26 mouse cellular contexts compared by ENCODE assay signal in the genomic region with DNA sequence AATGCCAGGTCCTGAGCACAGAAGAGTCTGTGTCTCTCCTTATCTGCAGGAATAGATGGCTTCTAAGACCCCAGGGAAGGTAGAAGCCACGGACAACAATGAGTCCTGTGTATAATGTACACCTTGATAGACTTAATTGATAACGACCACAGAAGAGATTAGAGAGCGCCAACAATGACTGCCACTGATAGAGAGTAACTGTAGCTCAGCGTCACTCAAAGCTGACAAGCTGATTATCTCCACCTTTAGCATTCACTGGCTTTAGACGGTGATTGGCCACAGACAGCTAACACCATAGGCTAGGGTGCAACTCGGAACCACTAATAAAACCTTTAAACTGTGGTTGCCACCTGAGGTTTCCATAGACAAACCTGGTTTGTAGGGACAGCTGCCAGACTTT. TPM values are rescaled to one million over a fixed set of nuclear protein-coding genes. Genes with fewer than 3 reads are reported as not detected.
"Had no signal": no experiment of that assay in that cellular context is flagged by ENCODE, and none has a peak within 500 bp of the region (broad histone marks: within the 10 kb centered on the region; RNA-seq: fewer than 3 reads in every experiment).

No protein-coding gene starts in this region.

- DNase-seq: gastrocnemius, adult 2 months; gastrocnemius, postnatal 10 days; gastrocnemius, postnatal 25 days; heart, adult 2 months; heart, postnatal 4 days; kidney, adult 18-20 months; kidney, adult 8-10 months; kidney, postnatal 36 days; layer of hippocampus, adult 9-11 months; layer of hippocampus, postnatal 36 days; left cerebral cortex, postnatal 4 days had no signal

- H3K9me3 ChIP-seq: heart, embryonic 10.5 days; heart, embryonic 12.5 days; hindbrain, embryonic 10.5 days; hindbrain, embryonic 12.5 days; intestine, embryonic 15.5 days; kidney, embryonic 15.5 days; limb, embryonic 13.5 days; limb, embryonic 15.5 days; liver, embryonic 12.5 days had no signal

- H3K27ac ChIP-seq: gastrocnemius, adult 2 months; heart, adult 2 months; heart, embryonic 10.5 days; hindbrain, embryonic 10.5 days; hindbrain, embryonic 12.5 days; hindbrain, embryonic 14.5 days; intestine, embryonic 15.5 days; kidney, embryonic 15.5 days; kidney, postnatal 0 days; limb, embryonic 13.5 days; limb, embryonic 15.5 days; liver, embryonic 12.5 days had no signal

- H3K9ac ChIP-seq: heart, embryonic 12.5 days; hindbrain, embryonic 12.5 days; hindbrain, embryonic 14.5 days; intestine, embryonic 15.5 days; kidney, embryonic 15.5 days; limb, embryonic 13.5 days; limb, embryonic 15.5 days; liver, embryonic 12.5 days had no signal

- H3K36me3 ChIP-seq: heart, embryonic 10.5 days; heart, embryonic 12.5 days; hindbrain, embryonic 10.5 days; hindbrain, embryonic 12.5 days; intestine, embryonic 15.5 days; kidney, embryonic 15.5 days; limb, embryonic 13.5 days; limb, embryonic 15.5 days; liver, embryonic 12.5 days had no signal

- ATAC-seq: hindbrain, embryonic 16.5 days; inflammation-experienced regulatory T-cells, adult 6 months; intestine, embryonic 15.5 days; intestine, postnatal 0 days; liver, embryonic 12.5 days had no signal

- H3K4me3 ChIP-seq: gastrocnemius, adult 2 months; heart, adult 2 months; heart, embryonic 10.5 days; heart, embryonic 12.5 days; hindbrain, embryonic 10.5 days; hindbrain, embryonic 12.5 days; intestine, embryonic 15.5 days; kidney, embryonic 15.5 days; limb, embryonic 13.5 days; limb, embryonic 15.5 days; liver, embryonic 12.5 days had no signal

- H3K4me1 ChIP-seq: hindbrain, embryonic 10.5 days; hindbrain, embryonic 12.5 days; intestine, embryonic 15.5 days; kidney, embryonic 15.5 days; limb, embryonic 13.5 days; limb, embryonic 15.5 days; liver, embryonic 12.5 days had no signal

- H3K27me3 ChIP-seq: heart, embryonic 12.5 days; hindbrain, embryonic 12.5 days; intestine, embryonic 15.5 days; kidney, embryonic 15.5 days; limb, embryonic 13.5 days; limb, embryonic 15.5 days; liver, embryonic 12.5 days had no signal

RNA-seq across cellular contexts. Expression of a gene that starts 57.9 kb away (rescaled TPM):
- polyA plus RNA-seq: inflammation-experienced regulatory T-cells, adult 6 months; liver, adult 2 months had no signal
